Mouse (Mus musculus) left cerebral cortex, adult 11 months (tissue): Measurements from ENCODE around the gene Nprl3.
"Not testable (repeated sequence)": the region's sequence is repeated elsewhere in the genome, so short reads cannot be mapped to it uniquely, and the experiment has no call there.

Experiments
- DNase-seq: peaks from one replicate; pipeline ENCODE4 v3.0.0; 2022; ENCODE audit warnings: low spot score

Nprl3 gene

GRCm38 (mm10) chr11:32224468-32225139 lies 42.9 kb downstream of the Nprl3 start:
- no peak for DNase-seq

DNA sequence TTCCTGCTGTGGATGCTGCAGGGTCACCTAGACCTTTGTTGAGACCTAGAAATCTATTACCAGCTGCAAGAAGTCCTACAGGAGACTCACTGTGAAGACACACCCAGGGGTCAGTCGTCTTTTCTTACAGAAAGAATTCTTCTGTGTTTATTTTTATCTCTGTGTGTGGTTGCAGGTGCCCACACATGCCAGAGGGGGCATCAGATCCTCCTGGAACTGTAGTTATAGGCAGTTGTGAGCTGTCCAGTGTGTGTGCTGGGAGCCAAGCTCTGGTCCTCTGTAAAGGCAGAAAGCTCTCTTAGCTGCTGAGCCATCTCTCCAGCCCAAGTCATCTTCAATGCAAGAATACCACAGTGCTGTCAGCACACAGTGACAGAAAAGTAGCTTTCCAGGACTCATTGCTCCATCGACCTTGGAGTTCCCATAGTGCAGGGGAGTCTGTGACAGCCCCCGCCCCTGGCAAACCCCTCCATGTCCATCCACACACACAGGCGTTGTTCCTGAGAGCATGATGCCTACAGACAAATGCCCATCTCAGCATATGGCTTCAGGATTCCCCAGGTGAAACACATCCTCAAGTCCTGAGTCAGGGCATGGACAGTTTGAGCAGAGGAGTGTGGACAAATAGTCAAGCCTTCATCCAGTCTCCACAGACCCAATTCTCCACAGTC lies 44.1 kb downstream of the Nprl3 start:
- DNase-seq = no peak

GRCm38 (mm10) chr11:32222570-32223194 lies 44.8 kb downstream of the Nprl3 start:
- no peak for DNase-seq

DNA sequence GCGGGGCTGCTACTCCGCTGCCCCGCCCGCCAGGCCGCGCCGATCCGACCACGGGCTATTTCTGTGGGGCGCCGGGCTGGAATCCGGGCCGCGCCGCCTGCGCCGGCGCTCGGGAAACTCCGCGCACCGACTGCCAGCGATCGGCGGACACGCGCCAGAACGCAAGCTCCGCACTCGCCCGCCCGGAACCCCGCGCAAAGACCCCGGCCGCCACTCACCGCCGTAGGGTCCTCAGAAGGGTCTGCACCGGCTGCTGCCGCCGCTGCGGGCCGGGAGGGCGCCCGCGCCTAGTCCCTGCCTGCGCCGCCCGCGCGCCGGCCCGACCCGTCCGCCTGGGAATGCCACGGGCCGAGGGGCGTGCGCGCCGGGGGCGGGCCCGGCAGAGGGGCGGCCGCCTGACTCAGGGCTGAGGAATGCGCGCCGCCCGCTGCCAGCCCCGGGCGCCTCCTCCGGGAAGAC lies 45.5 kb downstream of the Nprl3 start, which contains the start of gene Rhbdf1:
Rhbdf1 (minus strand) TSS at position 350 of the 459 bp plus-strand sequence.
- DNase-seq = no peak

DNA sequence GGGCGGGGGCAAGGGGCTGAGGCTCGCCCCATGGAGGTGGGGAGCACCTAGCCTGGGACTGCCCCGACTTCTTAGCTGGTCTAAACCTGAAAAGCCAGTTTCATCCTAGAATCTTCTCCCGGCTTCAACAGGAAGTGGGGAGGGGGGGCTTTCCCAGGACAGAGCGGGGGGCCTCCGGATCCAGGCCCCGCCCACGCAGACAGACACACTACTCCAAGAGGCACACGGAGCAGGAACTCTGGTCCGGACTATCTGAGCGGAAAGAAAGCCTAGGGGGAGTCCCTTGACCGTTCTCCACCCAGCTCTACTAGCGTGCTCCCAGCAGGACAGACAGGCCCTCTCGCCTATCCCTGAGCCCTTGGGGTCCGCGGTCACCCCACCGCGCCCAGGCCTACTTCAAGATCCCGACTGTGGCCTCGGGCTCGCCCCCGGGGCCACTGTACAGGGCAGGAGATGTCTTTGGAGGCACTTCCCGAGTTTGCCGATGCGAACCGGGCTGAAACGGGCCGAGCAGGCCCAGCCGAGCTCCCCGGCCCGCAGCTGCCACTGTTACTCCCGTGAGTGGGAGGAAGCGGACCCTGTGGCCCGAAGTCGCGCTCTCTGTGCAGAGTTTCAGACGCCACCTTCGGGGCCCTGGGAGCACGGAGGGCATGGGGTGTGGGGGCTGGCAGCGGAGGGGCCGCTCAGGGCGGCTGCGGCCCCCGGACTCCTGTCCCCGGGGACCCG lies 46.1 kb downstream of the Nprl3 start:
- DNase-seq = no peak

GRCm38 (mm10) chr11:32220607-32221224 lies 46.8 kb downstream of the Nprl3 start:
- DNase-seq = no peak

DNA sequence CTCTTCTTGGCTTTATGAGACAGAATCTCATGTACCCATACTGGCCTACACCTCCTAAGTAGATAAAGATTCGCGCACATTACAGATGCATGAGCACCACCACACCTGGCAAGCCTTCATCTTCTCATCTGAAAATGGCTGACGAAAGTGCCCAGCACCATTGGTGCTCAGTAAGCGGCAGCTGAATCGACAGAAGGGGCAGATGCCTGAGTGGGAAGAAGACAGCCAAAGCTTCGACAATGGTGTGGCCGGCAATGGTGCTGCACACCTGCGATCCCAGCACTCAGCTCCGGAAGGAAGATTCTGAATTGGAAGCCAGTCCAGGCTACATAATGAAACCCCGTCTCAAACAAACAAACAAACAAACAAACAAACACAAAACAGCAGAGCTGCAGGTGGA lies 48.2 kb downstream of the Nprl3 start:
- DNase-seq = no peak

- no peak for DNase-seq
Measured at GRCm38 (mm10) chr11:32218501-32219050, 48.9 kb downstream of the Nprl3 start.

DNA sequence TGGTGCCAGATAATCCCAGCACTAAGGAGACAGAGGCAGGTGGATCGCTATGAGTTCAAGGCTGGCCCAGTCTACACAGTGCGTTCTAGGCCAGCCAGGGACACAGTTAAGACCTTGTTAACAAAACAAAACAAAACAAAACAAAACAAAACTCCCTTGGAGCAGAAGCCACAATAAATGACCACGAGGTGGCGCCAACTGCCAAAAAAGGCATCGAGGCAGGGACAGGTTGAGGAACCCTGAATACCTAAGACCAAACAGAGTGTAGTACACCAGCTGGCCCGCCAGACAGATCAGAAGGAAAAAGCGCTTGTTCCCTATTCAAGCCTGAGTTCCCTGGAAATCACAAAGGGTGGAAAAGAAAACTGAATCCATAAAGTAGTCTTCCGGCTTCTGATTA lies 50.7 kb downstream of the Nprl3 start:
- no peak for DNase-seq

DNA sequence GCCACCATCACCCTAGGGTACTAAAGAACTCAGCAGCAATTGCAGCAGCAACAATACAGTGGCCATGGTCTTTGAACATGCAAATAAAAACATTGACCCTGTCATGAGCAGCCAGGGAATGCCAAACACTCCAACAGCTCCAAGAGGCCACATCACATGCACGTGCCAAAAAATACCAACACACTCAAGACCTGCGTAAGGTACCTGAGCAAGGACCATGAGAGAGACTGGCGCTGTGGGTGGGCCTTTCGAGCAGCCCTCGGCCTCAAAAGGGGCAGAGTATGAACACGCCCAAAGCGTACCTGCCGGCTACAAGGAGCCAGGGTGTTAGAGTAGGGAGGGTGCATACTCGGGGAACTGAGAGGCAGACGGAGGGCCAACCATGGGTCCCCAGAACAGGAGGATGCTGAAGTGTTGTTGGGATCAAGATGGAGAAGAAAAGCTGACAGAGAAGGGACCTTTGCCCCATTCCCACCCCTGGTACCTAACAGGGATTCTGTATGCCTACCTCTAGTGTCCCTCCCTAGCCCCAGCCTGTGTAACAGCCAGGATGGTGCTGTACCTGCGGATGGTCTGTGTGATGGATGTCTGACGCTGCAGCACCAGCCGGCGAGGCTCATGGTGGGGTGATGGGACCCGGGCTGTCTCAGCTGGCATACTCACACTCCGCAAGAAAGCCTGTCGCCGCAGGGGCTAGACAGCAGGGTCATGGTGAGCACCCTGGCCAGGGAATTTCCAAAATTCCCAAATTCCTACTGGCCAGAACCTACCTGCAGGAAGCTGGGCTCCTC lies 51.9 kb downstream of the Nprl3 start:
- no peak for DNase-seq

DNA sequence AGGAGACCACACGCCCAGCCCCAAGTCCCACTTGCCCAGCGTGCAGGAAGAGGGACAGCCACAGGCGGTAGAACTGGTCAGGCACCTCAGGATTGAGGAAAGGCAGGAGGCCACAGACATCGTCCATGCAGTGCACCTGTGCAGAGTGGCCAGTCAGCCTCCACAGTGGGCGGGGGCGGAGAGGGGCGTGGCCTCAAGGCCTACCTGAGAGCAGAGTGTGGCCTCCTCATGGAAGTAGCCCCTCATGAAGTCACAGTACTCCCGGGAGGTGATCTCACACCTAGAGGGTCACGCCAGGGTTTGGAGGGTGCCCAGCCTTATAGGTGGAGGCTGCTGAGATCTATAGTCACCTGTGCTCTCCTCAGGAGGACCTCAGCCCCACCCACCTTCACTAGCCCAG lies 56.9 kb downstream of the Nprl3 start:
- DNase-seq = no peak

DNA sequence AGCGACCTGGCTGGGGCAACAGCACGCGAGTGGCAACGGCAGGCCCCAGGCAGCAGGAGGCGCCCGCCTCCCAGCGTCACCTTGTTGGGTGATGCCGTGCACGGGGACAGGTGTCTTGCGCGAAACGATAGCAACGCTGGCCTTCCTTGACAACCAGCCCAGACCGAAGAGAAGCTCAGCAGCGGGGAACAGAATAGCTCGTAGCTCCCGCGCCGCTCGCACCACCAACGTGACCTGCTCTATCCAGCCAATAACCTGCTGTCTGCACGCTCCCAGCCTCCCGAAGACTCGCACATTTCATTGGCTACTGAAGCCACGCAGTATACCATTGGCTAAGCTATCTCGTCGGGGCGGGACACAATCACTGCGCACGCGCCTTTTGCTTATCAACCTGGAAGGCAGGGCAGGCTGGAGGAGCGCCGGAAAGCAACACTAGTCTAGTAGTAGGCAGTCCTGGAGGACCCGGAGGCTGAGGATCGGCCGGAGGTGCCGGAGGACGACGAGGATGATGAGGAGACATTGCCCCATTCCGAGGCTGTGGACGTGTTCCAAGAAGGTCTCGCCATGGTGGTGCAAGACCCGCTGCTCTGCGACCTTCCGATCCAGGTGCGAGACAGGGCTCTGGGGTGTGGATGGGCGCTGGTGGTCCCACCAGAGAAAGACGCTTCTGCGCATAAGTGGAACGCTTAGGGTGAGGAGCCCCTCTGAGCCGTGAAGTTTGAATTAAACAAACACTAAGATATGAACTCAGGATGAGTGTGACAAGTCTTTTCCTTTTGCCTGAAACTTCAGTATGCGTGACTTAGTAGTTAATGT lies 62.2 kb downstream of the Nprl3 start, which contains the start of gene Snrnp25:
Snrnp25 (plus strand) TSS at position 358 of the 816 bp plus-strand sequence.
- DNase-seq = peak; percentile 95

- DNase-seq = no peak
Measured at GRCm38 (mm10) chr11:32201922-32202685, 65.4 kb downstream of the Nprl3 start.

DNA sequence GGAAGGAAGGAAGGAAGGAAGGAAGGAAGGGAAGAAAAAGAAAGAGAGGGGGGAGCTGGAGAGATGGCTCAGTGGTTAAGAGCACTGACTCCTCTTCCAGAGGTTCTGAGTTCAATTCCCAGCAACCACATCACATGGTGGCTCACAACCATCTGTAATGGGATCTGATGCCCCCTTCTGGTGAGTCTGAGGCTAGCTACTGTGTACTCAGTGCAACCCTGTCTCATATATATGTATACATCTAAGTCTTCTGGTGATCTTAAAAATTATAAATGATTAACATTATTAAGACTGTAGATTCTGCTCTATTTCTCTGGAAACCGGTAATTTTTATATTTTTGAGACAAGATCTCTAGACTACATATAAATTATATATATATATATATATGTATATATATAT lies 66.5 kb downstream of the Nprl3 start:
- not testable (repeated sequence) for DNase-seq

GRCm38 (mm10) chr11:32200075-32200601 lies 67.4 kb downstream of the Nprl3 start, which contains the start of gene Il9r:
TSS of gene Il9r (minus strand) at chr11:32200279.
- DNase-seq = no peak

- no peak for DNase-seq
Measured at GRCm38 (mm10) chr11:32199230-32199629, 68.3 kb downstream of the Nprl3 start.

GRCm38 (mm10) chr11:32198256-32198955 lies 69.1 kb downstream of the Nprl3 start:
- no peak for DNase-seq

- DNase-seq = no peak
Measured at GRCm38 (mm10) chr11:32197766-32198165, 69.7 kb downstream of the Nprl3 start.
